Mouse (Mus musculus): ENCODE data around the gene Zfp821. TPM values are rescaled to one million over a fixed set of nuclear protein-coding genes. Genes with fewer than 3 reads are reported as not detected.
"Not testable (repeated sequence)": the region's sequence is repeated elsewhere in the genome, so short reads cannot be mapped to it uniquely, and the experiment has no call there.

Gene Zfp821
- polyA plus RNA-seq, 1 experiment: 8.2 TPM

- no peak for DNase-seq (ENCODE audit: low read depth)
These were observed 9.6 kb downstream of the Zfp821 start for GRCm38 (mm10) chr8:109714961-109715360.

GRCm38 (mm10) chr8:109725106-109725505, 19.8 kb downstream of the Zfp821 start:
- no peak for DNase-seq (ENCODE audit: low read depth)

- no peak for DNase-seq (ENCODE audit: low read depth)
These were observed 25.7 kb downstream of the Zfp821 start for GRCm38 (mm10) chr8:109731012-109731411.

GRCm38 (mm10) chr8:109734018-109734417, 28.7 kb downstream of the Zfp821 start:
- no peak for DNase-seq (ENCODE audit: low read depth)

DNA sequence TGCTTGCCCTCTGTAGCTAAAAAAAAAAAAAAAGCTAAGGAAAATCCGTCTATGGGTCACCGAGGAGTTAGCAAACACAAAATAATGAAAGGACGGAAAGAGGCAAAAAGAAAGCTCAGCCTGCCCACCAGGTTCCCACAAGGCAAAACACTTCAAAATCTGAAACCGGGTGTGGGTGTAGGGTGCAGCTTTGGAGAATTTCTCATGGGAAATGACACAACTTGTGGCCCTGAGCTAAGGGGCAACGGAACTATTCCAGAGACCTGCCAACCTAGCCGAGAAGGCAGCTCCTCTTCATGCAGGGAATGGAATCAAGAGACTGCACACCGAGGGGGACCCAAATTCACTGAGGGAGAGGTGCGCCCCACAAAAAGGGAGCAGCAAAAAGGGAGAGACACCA, 31.5 kb downstream of the Zfp821 start:
- no peak for DNase-seq (ENCODE audit: low read depth)

- DNase-seq (ENCODE audit: low read depth): no peak
These were observed 32.1 kb downstream of the Zfp821 start, which contains the start of gene Atxn1l for GRCm38 (mm10) chr8:109737237-109738048. Gene Atxn1l, minus strand, starts transcription at chr8:109737739.

GRCm38 (mm10) chr8:109738049-109738380, 32.7 kb downstream of the Zfp821 start:
- no peak for DNase-seq (ENCODE audit: low read depth)

- DNase-seq (ENCODE audit: low read depth): no peak
These were observed 42.3 kb downstream of the Zfp821 start for GRCm38 (mm10) chr8:109747468-109748199.

- DNase-seq (ENCODE audit: low read depth): no peak
These were observed 44.9 kb downstream of the Zfp821 start for GRCm38 (mm10) chr8:109750274-109750673.

- no peak for DNase-seq (ENCODE audit: low read depth)
These were observed 45.4 kb downstream of the Zfp821 start for GRCm38 (mm10) chr8:109750699-109751098.

DNA sequence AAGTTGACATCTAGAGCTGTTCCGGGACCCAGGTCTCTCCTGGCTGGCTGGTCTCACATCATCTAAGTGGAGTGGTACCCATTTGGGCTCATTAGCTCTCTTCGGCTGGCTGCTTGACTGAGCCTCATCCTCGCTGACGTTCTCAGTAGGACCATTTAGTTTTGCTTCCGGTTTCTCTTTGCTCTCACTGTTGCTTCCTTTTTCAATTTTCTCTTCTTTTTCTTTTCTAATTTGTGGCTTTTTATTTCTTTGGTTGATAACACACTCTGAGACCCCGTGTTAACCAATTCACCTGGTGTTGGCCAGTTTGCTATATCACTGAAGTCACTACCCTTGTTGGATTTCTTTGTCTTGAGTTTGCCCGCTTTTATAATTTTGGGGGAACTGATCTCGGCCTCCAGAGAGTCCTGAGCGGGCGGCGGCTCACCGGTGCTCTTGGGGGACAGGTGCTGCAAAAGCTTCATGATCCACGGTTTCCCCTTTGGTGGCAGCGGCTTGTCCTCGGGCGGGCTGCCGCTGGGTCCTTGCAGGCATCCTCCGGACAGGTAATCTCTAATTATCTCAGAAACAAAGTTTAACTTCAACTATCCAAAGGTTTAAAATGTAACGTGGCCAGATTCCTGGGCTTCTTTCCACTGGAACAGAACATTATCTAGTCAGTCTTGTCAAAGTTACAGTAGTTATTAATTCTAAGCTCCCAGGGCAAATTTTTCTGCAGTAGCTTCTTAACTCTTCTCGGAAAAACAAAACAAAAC, 46.6 kb downstream of the Zfp821 start:
- no peak for DNase-seq (ENCODE audit: low read depth)

- no peak for DNase-seq (ENCODE audit: low read depth)
These were observed 49.4 kb downstream of the Zfp821 start for GRCm38 (mm10) chr8:109754696-109755095.

GRCm38 (mm10) chr8:109755554-109755953, 50.2 kb downstream of the Zfp821 start:
- DNase-seq (ENCODE audit: low read depth): not testable (repeated sequence)

DNA sequence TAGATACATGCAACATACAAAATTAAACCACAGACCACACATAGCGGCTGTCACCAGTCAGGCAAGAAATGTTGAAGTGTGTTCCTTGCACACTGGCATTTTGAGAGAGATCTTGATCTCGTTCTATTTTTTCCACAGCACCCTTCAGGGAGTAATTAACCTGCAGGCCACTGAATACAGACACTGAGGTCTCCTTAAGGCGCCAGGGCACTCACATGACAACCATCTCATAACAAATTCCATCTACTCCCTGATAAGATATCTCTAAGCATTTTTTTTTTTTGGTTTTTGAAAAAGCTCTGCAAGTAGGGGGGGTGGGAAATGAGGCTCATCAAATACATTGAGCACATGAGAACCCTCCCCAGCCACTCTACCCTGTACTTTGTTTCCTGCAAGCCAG, 51.5 kb downstream of the Zfp821 start:
- no peak for DNase-seq (ENCODE audit: low read depth)

DNA sequence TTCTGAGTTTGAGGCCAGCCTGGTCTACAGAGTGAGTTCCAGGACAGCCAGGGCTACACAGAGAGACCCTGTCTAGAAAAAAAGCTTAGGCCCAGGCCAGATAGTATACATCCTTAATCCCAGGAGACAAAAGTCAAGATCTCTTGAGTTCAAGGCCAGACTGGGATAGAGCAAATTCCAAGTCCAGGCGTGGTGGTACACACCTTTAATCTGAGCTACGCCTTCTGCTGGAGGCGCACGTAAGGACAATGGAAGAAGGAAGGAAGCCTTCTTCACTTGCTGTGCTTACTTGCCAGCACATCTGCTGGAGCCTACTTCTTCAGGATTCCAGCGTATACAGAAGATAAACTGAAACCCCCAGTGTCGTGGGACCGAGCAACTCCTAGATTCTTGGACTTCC, 54.1 kb downstream of the Zfp821 start:
- no peak for DNase-seq (ENCODE audit: low read depth)

GRCm38 (mm10) chr8:109760221-109760620, 54.9 kb downstream of the Zfp821 start:
- no peak for DNase-seq (ENCODE audit: low read depth)

GRCm38 (mm10) chr8:109764031-109764430, 58.7 kb downstream of the Zfp821 start:
- DNase-seq (ENCODE audit: low read depth): no peak

GRCm38 (mm10) chr8:109766081-109766480, 60.7 kb downstream of the Zfp821 start:
- DNase-seq (ENCODE audit: low read depth): no peak

DNA sequence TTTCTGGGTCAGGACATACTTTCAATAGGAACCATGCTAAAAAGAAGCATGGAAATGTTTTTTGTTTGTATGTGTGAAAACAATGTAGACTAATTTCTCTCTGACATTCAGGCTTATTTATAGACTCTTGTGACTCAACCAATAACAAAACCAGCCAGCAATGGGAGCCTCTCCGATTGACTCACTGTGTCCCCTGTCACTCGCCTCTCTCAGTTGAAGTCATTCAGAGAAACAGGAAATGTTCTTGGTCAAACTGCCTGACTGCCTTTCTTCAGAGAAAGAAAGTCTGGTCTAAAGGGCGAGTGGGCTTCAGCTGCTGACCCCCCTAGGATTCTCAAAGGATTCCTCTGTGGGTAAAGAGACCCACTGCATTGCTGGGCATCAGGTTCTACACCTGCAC, 67.8 kb downstream of the Zfp821 start:
- no peak for DNase-seq (ENCODE audit: low read depth)
